Mouse (Mus musculus): ENCODE data around the gene Selenon. TPM values are rescaled to one million over a fixed set of nuclear protein-coding genes. Genes with fewer than 3 reads are reported as not detected.

Selenon gene
- polyA plus RNA-seq, 1 experiment from 2014 or later = 2.8 TPM

DNA sequence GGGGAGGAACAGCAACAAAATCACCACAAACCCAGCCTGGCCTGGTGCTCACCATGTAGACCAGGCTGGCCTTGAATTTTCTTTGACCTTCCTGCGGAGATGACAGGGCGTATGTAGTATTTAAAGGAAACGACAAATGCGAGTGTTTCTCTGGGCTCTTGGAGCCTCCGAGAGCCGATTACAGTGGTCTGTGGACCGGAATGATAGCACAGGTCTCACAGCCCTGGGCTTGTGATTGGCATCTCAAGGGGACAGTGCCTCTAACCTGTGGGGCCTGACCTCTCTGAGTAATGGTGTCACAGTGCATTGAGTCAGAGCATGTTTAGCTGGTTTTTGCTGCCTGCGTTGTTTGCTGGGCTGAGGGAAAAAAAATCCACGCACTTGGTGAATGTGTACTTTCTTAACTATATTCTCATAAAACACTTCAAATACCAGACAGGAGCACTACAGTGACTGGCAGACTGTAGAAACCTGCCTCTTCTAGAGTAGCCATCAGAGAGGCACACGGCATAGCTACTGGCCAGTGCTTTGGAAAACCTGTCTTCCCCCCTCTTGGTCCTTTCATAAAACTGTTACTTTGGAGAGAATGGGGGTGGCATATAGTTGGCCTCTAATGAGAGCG is 37.5 kb downstream of the Selenon start:
- H3K9me3 ChIP-seq (ENCODE audit: low read length) = no peaks in the 10 kb centered on the region
- DNase-seq (no peak), ATAC-seq (no peak)
- H3K27me3 ChIP-seq (ENCODE audit: insufficient read depth, low read length) = no peaks in the 10 kb centered on the region
- peaks cover 31% of the 10 kb centered on the region for H3K4me1 ChIP-seq (ENCODE audit: insufficient read depth)
- H3K4me3 ChIP-seq (ENCODE audit: low read depth, low read length) = no peak overlapping the region
- H3K27ac ChIP-seq (ENCODE audit: low read depth) = no peak overlapping the region
- no peak for TF ChIP-seq EP300 (IDR thresholded peaks at IDR 0.05; ENCODE audit: low read depth)
- no peak for TF ChIP-seq CTCF (IDR thresholded peaks at IDR 0.05; ENCODE audit: low read depth)
- 0 out of 2 replicates have a peak, but pooled peaks cover 2% of the 10 kb centered on the region for H3K36me3 ChIP-seq (replicated peaks; ENCODE audit: insufficient read depth, low read length)
- 0 out of 2 replicates have a peak overlapping the region, but pooled peaks have one; percentile 27 for H3K4me2 ChIP-seq (ENCODE audit: low read depth, low read length)
- no peak overlapping the region for H3K9ac ChIP-seq (replicated peaks)
- 79% methylated on average over 11 of the region's 11 CpGs for WGBS (ENCODE audit: insufficient replicate concordance)

DNA sequence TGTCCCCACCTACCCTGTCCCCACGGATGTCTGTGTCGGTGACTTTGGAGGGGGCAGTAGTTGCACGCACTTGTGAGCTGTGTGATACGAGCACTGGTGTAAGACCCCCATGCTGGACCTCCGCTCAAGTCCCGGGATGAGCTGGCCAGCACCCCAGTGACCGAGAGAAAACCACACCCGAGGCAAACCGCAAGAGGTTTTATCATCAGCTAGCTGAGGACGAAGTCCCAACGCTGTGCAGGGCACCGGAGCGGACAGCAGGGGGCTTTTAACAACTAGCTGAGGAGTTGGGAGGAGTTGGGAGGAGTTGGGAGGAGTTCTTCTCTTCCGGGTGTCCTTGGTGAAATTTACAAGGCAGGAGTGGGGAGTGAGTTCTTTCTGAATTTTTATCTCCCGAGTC is 39.2 kb downstream of the Selenon start:
- Histone ChIP-seq H3K9me3 (ENCODE audit: low read length) (no peaks in the 10 kb centered on the region), H3K36me3 (replicated peaks; ENCODE audit: insufficient read depth, low read length) (0 out of 2 replicates have a peak, but pooled peaks cover 2% of the 10 kb centered on the region), H3K27ac (ENCODE audit: low read depth) (peak overlapping the region; percentile 31), H3K4me2 (ENCODE audit: low read depth, low read length) (peak overlapping the region; percentile 96), H3K4me3 (ENCODE audit: low read depth, low read length) (peak overlapping the region; percentile 70), H3K27me3 (ENCODE audit: insufficient read depth, low read length) (no peaks in the 10 kb centered on the region), H3K9ac (replicated peaks) (no peak overlapping the region), H3K4me1 (ENCODE audit: insufficient read depth) (peaks cover 32% of the 10 kb centered on the region)
- TF ChIP-seq EP300 (IDR thresholded peaks at IDR 0.05; ENCODE audit: low read depth) (no peak), CTCF (IDR thresholded peaks at IDR 0.05; ENCODE audit: low read depth) (peak; percentile 76)
- DNase-seq (peak; percentile 88), ATAC-seq (peak; percentile 55)
- 7% methylated on average over 15 of the region's 15 CpGs for WGBS (ENCODE audit: insufficient replicate concordance)

DNA sequence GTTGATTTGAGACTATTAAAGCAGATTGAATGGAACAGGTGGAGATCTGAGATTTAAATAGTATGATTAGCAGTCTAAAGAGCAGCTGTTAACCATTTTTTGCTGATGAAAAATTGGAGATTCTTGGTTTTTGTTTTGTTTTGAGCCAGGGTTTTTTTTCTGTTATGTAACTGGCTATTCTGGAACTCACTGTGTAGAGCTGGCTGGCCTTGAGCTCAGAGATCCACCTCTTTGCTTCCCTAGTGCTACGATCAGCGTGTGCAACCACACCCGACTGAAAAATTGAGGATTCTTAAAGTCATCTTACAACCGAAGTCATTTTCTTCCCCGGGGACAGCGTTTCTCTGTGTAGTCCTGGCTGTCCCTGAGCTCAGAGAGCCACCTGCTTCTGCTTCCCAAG is 40.2 kb downstream of the Selenon start:
- Histone ChIP-seq H3K27ac (ENCODE audit: low read depth) (peak overlapping the region; percentile 68; the same call in 1 of the 2 replicates), H3K27me3 (ENCODE audit: insufficient read depth, low read length) (no peaks in the 10 kb centered on the region), H3K9me3 (ENCODE audit: low read length) (no peaks in the 10 kb centered on the region), H3K9ac (replicated peaks) (peak overlapping the region; percentile 74), H3K4me3 (ENCODE audit: low read depth, low read length) (peak overlapping the region; percentile 70), H3K4me2 (ENCODE audit: low read depth, low read length) (peak overlapping the region; percentile 96), H3K36me3 (replicated peaks; ENCODE audit: insufficient read depth, low read length) (peaks cover 9% of the 10 kb centered on the region; the same call in 1 of the 2 replicates), H3K4me1 (ENCODE audit: insufficient read depth) (peaks cover 34% of the 10 kb centered on the region)
- 26% methylated on average over 6 of the region's 6 CpGs for WGBS (ENCODE audit: insufficient replicate concordance)
- DNase-seq = no peak
- no peak for ATAC-seq
- TF ChIP-seq CTCF (IDR thresholded peaks at IDR 0.05; ENCODE audit: low read depth) (no peak), EP300 (IDR thresholded peaks at IDR 0.05; ENCODE audit: low read depth) (no peak)

DNA sequence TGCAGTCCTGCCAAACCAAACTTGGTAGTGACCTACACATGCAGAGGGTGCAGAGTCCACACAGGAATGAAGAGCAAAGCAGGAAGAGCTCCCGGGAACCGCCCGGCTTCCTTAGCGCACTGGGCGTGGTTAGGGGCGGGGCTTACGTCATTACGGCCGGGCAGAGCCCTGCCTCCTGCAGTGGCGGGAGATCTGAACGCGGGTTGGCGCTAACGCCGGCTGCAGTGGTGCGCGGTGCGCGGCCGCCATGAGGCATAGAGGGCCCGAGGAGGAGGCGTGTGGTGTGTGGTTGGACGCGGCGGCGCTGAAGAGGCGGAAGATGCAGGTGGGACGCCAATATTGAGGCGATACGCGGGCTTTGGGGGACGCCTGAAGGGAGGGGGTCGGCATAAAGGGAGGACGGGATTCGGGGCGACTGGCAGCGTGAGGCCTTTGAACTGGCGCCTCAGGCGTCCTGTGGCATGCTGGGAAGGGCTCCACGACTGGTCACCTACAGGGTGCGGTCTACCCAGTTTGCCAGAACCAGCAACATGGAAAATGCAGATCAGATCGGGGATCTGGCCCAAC is 41.0 kb downstream of the Selenon start, which contains the start of gene Aunip:
Aunip (plus strand) TSS at position 155 of the 567 bp plus-strand sequence.
- H3K9me3 ChIP-seq (ENCODE audit: low read length) = no peaks in the 10 kb centered on the region
- TF ChIP-seq EP300 (IDR thresholded peaks at IDR 0.05; ENCODE audit: low read depth) (no peak), CTCF (IDR thresholded peaks at IDR 0.05; ENCODE audit: low read depth) (peak; percentile 15; the same call in 1 of the 2 replicates)
- WGBS (ENCODE audit: insufficient replicate concordance) = 2% methylated on average over 42 of the region's 42 CpGs
- ATAC-seq (peak; percentile 89), DNase-seq (peak; percentile 97)
- no peaks in the 10 kb centered on the region for H3K27me3 ChIP-seq (ENCODE audit: insufficient read depth, low read length)
- peak within 1 kb of the TSS; percentile 96 for H3K4me2 ChIP-seq (ENCODE audit: low read depth, low read length)
- peak within 1 kb of the TSS; percentile 68 for H3K27ac ChIP-seq (ENCODE audit: low read depth)
- peaks cover 10% of the 10 kb centered on the region; the same call in 1 of the 2 replicates for H3K36me3 ChIP-seq (replicated peaks; ENCODE audit: insufficient read depth, low read length)
- peak within 1 kb of the TSS; percentile 74 for H3K9ac ChIP-seq (replicated peaks)
- peaks cover 37% of the 10 kb centered on the region for H3K4me1 ChIP-seq (ENCODE audit: insufficient read depth)
- H3K4me3 ChIP-seq (ENCODE audit: low read depth, low read length) = peak within 1 kb of the TSS; percentile 70

DNA sequence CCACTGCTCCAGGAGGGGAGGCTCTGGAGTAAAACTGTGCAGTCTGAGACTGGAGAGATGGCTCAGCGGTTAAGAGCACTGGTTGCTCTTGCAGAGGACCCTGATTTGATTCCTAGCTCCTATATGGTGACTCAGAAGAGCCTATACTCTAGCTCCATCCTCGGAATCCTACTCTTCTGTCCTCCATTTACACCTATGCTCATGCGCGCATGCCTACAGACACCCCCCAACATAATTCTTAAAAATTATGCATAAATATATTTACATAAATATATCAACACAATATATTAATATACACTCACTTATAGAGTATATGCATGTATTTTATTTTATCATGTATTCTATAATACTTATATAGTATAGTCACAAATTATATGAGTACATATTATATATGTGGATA is 41.6 kb downstream of the Selenon start:
- no peak overlapping the region for H3K27ac ChIP-seq (ENCODE audit: low read depth)
- peaks cover 10% of the 10 kb centered on the region; the same call in 1 of the 2 replicates for H3K36me3 ChIP-seq (replicated peaks; ENCODE audit: insufficient read depth, low read length)
- peak overlapping the region; percentile 96 for H3K4me2 ChIP-seq (ENCODE audit: low read depth, low read length)
- H3K27me3 ChIP-seq (ENCODE audit: insufficient read depth, low read length) = no peaks in the 10 kb centered on the region
- H3K9me3 ChIP-seq (ENCODE audit: low read length) = no peaks in the 10 kb centered on the region
- no peak for ATAC-seq
- peaks cover 40% of the 10 kb centered on the region for H3K4me1 ChIP-seq (ENCODE audit: insufficient read depth)
- H3K9ac ChIP-seq (replicated peaks) = no peak overlapping the region
- 81% methylated on average over 4 of the region's 4 CpGs for WGBS (ENCODE audit: insufficient replicate concordance)
- TF ChIP-seq EP300 (IDR thresholded peaks at IDR 0.05; ENCODE audit: low read depth) (no peak), CTCF (IDR thresholded peaks at IDR 0.05; ENCODE audit: low read depth) (no peak)
- peak overlapping the region; percentile 70; the same call in 1 of the 2 replicates for H3K4me3 ChIP-seq (ENCODE audit: low read depth, low read length)
- no peak for DNase-seq

DNA sequence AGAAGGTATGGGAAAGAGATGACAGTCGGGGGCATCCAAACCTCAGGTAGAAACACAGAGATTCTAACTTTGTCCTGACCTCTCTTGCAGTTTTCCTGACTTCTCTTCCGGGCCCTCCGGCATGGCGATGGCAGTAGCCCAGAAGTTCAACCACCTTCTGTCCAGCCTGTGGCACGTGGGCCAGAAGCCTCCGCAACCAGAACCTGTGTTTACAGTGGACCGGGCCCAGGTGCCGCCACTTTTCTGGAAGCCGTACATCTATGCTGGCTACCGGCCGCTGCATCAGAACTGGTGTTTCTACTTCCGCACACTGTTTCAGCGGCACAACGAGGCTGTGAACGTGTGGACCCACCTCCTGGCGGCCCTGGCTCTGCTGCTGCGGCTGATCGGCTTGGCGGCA is 45.3 kb downstream of the Selenon start:
- ATAC-seq = no peak
- no peak for DNase-seq
- H3K4me1 ChIP-seq (ENCODE audit: insufficient read depth) = peaks cover 30% of the 10 kb centered on the region
- no peak overlapping the region for H3K4me3 ChIP-seq (ENCODE audit: low read depth, low read length)
- H3K27me3 ChIP-seq (ENCODE audit: insufficient read depth, low read length) = no peaks in the 10 kb centered on the region
- no peaks in the 10 kb centered on the region for H3K9me3 ChIP-seq (ENCODE audit: low read length)
- H3K36me3 ChIP-seq (replicated peaks; ENCODE audit: insufficient read depth, low read length) = peaks cover 8% of the 10 kb centered on the region; the same call in 1 of the 2 replicates
- no peak for TF ChIP-seq CTCF (IDR thresholded peaks at IDR 0.05; ENCODE audit: low read depth)
- H3K4me2 ChIP-seq (ENCODE audit: low read depth, low read length) = no peak overlapping the region
- no peak overlapping the region for H3K27ac ChIP-seq (ENCODE audit: low read depth)
- WGBS (ENCODE audit: insufficient replicate concordance) = 93% methylated on average over 19 of the region's 19 CpGs
- no peak overlapping the region for H3K9ac ChIP-seq (replicated peaks)

Data from liver, postnatal 0 days (tissue).